Mouse (Mus musculus): ENCODE data around the gene Prrg2. TPM values are rescaled to one million over a fixed set of nuclear protein-coding genes. Genes with fewer than 3 reads are reported as not detected.
"Not testable (repeated sequence)": the region's sequence is repeated elsewhere in the genome, so short reads cannot be mapped to it uniquely, and the experiment has no call there.

Gene Prrg2
- polyA plus RNA-seq, 1 experiment from 2014 or later, result 7.1 TPM

- H3K4me3 ChIP-seq (replicated peaks), result no peak overlapping the region
- H3K9ac ChIP-seq, result no peak overlapping the region
- H3K36me3 ChIP-seq, result no peaks in the 10 kb centered on the region
- H3K27me3 ChIP-seq, result no peaks in the 10 kb centered on the region
- no peak overlapping the region for H3K4me2 ChIP-seq
- H3K9me3 ChIP-seq (replicated peaks), result no peaks in the 10 kb centered on the region
- DNase-seq (no peak), ATAC-seq (ENCODE audit: low read depth) (no peak)
- H3K4me1 ChIP-seq (replicated peaks), result peaks cover 35% of the 10 kb centered on the region
- no peak overlapping the region for H3K27ac ChIP-seq
- 76% methylated on average over 8 of the region's 8 CpGs for WGBS (ENCODE audit: insufficient replicate concordance)
These were observed 36.2 kb upstream of the Prrg2 start for GRCm38 (mm10) chr7:45098541-45099240.

- no peaks in the 10 kb centered on the region for H3K9me3 ChIP-seq (replicated peaks)
- H3K4me3 ChIP-seq (replicated peaks), result no peak overlapping the region
- peaks cover 33% of the 10 kb centered on the region for H3K4me1 ChIP-seq (replicated peaks)
- H3K27me3 ChIP-seq, result no peaks in the 10 kb centered on the region
- no peak overlapping the region for H3K9ac ChIP-seq
- DNase-seq (no peak), ATAC-seq (ENCODE audit: low read depth) (no peak)
- H3K4me2 ChIP-seq, result no peak overlapping the region
- 14% methylated on average over 6 of the region's 6 CpGs for WGBS (ENCODE audit: insufficient replicate concordance)
- H3K36me3 ChIP-seq, result no peaks in the 10 kb centered on the region
- peak overlapping the region; percentile 43 for H3K27ac ChIP-seq
These were observed 35.0 kb upstream of the Prrg2 start for GRCm38 (mm10) chr7:45097479-45097878.

- H3K4me3 ChIP-seq (replicated peaks); DNase-seq; H3K36me3 ChIP-seq; H3K9me3 ChIP-seq (replicated peaks); ATAC-seq (ENCODE audit: low read depth); H3K27ac ChIP-seq; H3K9ac ChIP-seq; H3K4me2 ChIP-seq; H3K27me3 ChIP-seq: not testable (repeated sequence)
- peaks cover 41% of the 10 kb centered on the region for H3K4me1 ChIP-seq (replicated peaks)
- WGBS (ENCODE audit: insufficient replicate concordance), result 85% methylated on average over 14 of the region's 14 CpGs
These were observed 33.5 kb upstream of the Prrg2 start for GRCm38 (mm10) chr7:45095965-45096364.

- Histone ChIP-seq H3K9me3 (replicated peaks) (no peaks in the 10 kb centered on the region), H3K27ac (no peak overlapping the region), H3K4me2 (no peak overlapping the region), H3K36me3 (no peaks in the 10 kb centered on the region), H3K4me1 (replicated peaks) (peaks cover 47% of the 10 kb centered on the region), H3K27me3 (no peaks in the 10 kb centered on the region), H3K4me3 (replicated peaks) (no peak overlapping the region), H3K9ac (no peak overlapping the region)
- 56% methylated on average over 6 of the region's 6 CpGs for WGBS (ENCODE audit: insufficient replicate concordance)
- DNase-seq (no peak), ATAC-seq (ENCODE audit: low read depth) (no peak)
These were observed 32.9 kb upstream of the Prrg2 start for GRCm38 (mm10) chr7:45095367-45095766.

- ATAC-seq (ENCODE audit: low read depth), result no peak
- H3K36me3 ChIP-seq, result no peaks in the 10 kb centered on the region
- no peaks in the 10 kb centered on the region for H3K9me3 ChIP-seq (replicated peaks)
- H3K4me3 ChIP-seq (replicated peaks), result no peak overlapping the region
- H3K27ac ChIP-seq, result no peak overlapping the region; the same call in 1 of the 2 replicates
- no peak overlapping the region for H3K4me2 ChIP-seq
- DNase-seq, result no peak
- WGBS (ENCODE audit: insufficient replicate concordance), result 45% methylated on average over 7 of the region's 7 CpGs
- peaks cover 52% of the 10 kb centered on the region for H3K4me1 ChIP-seq (replicated peaks)
- no peaks in the 10 kb centered on the region for H3K27me3 ChIP-seq
- H3K9ac ChIP-seq, result no peak overlapping the region
These were observed 31.6 kb upstream of the Prrg2 start for GRCm38 (mm10) chr7:45094121-45094520.

- DNase-seq (no peak), ATAC-seq (ENCODE audit: low read depth) (no peak)
- peaks cover 54% of the 10 kb centered on the region for H3K4me1 ChIP-seq (replicated peaks)
- no peak overlapping the region; the same call in 1 of the 2 replicates for H3K27ac ChIP-seq
- no peaks in the 10 kb centered on the region for H3K36me3 ChIP-seq
- no peak overlapping the region for H3K9ac ChIP-seq
- WGBS (ENCODE audit: insufficient replicate concordance), result 25% methylated on average over 17 of the region's 18 CpGs
- peak overlapping the region; percentile 30 for H3K4me2 ChIP-seq
- no peak overlapping the region for H3K4me3 ChIP-seq (replicated peaks)
- no peaks in the 10 kb centered on the region for H3K27me3 ChIP-seq
- H3K9me3 ChIP-seq (replicated peaks), result no peaks in the 10 kb centered on the region
These were observed 31.0 kb upstream of the Prrg2 start for GRCm38 (mm10) chr7:45093516-45093905.

- WGBS (ENCODE audit: insufficient replicate concordance), result 35% methylated on average over 12 of the region's 12 CpGs
- no peak for DNase-seq
- H3K4me3 ChIP-seq (replicated peaks), result no peak overlapping the region
- peak overlapping the region; percentile 30 for H3K4me2 ChIP-seq
- H3K4me1 ChIP-seq (replicated peaks), result peaks cover 56% of the 10 kb centered on the region
- H3K27me3 ChIP-seq, result no peaks in the 10 kb centered on the region
- H3K9me3 ChIP-seq (replicated peaks), result no peaks in the 10 kb centered on the region
- no peak for ATAC-seq (ENCODE audit: low read depth)
- peak overlapping the region; percentile 63; the same call in 1 of the 2 replicates for H3K27ac ChIP-seq
- no peaks in the 10 kb centered on the region for H3K36me3 ChIP-seq
- no peak overlapping the region for H3K9ac ChIP-seq
These were observed 30.5 kb upstream of the Prrg2 start for GRCm38 (mm10) chr7:45092828-45093515.

GRCm38 (mm10) chr7:45092048-45092447, 29.6 kb upstream of the Prrg2 start, which contains the start of gene Rcn3:
Rcn3 (minus strand) TSS chr7:45092221.
- ATAC-seq (ENCODE audit: low read depth), result peak; percentile 79
- H3K4me3 ChIP-seq (replicated peaks), result peak within 1 kb of the TSS; percentile 58
- peak within 1 kb of the TSS; percentile 63 for H3K27ac ChIP-seq
- peak; percentile 80 for DNase-seq
- WGBS (ENCODE audit: insufficient replicate concordance), result 1% methylated on average over 16 of the region's 16 CpGs
- no peaks in the 10 kb centered on the region for H3K9me3 ChIP-seq (replicated peaks)
- H3K36me3 ChIP-seq, result 0 out of 2 replicates have a peak, but pooled peaks cover 4% of the 10 kb centered on the region
- peak within 1 kb of the TSS; percentile 77 for H3K4me2 ChIP-seq
- no peaks in the 10 kb centered on the region for H3K27me3 ChIP-seq
- peaks cover 56% of the 10 kb centered on the region for H3K4me1 ChIP-seq (replicated peaks)
- peak within 1 kb of the TSS; percentile 59 for H3K9ac ChIP-seq

GRCm38 (mm10) chr7:45091001-45091990, 28.8 kb upstream of the Prrg2 start:
- WGBS (ENCODE audit: insufficient replicate concordance), result 13% methylated on average over 35 of the region's 35 CpGs
- Histone ChIP-seq H3K9ac (peak overlapping the region; percentile 59), H3K4me2 (peak overlapping the region; percentile 77), H3K4me3 (replicated peaks) (peak overlapping the region; percentile 58), H3K9me3 (replicated peaks) (no peaks in the 10 kb centered on the region), H3K36me3 (0 out of 2 replicates have a peak, but pooled peaks cover 6% of the 10 kb centered on the region), H3K27ac (peak overlapping the region; percentile 60), H3K27me3 (no peaks in the 10 kb centered on the region), H3K4me1 (replicated peaks) (peaks cover 56% of the 10 kb centered on the region)
- ATAC-seq (ENCODE audit: low read depth) (peak; percentile 58), DNase-seq (no peak)

GRCm38 (mm10) chr7:45090251-45090977, 27.9 kb upstream of the Prrg2 start:
- 54% methylated on average over 13 of the region's 13 CpGs for WGBS (ENCODE audit: insufficient replicate concordance)
- peak overlapping the region; percentile 77 for H3K4me2 ChIP-seq
- peak overlapping the region; percentile 58 for H3K4me3 ChIP-seq (replicated peaks)
- no peaks in the 10 kb centered on the region for H3K9me3 ChIP-seq (replicated peaks)
- peak overlapping the region; percentile 59 for H3K9ac ChIP-seq
- H3K4me1 ChIP-seq (replicated peaks), result peaks cover 54% of the 10 kb centered on the region
- peak overlapping the region; percentile 60; the same call in 1 of the 2 replicates for H3K27ac ChIP-seq
- DNase-seq (peak; percentile 60), ATAC-seq (ENCODE audit: low read depth) (peak; percentile 27; the same call in 1 of the 2 replicates)
- no peaks in the 10 kb centered on the region for H3K27me3 ChIP-seq
- H3K36me3 ChIP-seq, result 0 out of 2 replicates have a peak, but pooled peaks cover 12% of the 10 kb centered on the region
